Mouse (Mus musculus): ENCODE measurements around the gene Mrpl23. TPM values are rescaled to one million over a fixed set of nuclear protein-coding genes. Genes with fewer than 3 reads are reported as not detected.

Gene Mrpl23
- total and polyA plus RNA-seq, 3 experiments, result 11.4 to 48.2 TPM; not detected in 1

DNA sequence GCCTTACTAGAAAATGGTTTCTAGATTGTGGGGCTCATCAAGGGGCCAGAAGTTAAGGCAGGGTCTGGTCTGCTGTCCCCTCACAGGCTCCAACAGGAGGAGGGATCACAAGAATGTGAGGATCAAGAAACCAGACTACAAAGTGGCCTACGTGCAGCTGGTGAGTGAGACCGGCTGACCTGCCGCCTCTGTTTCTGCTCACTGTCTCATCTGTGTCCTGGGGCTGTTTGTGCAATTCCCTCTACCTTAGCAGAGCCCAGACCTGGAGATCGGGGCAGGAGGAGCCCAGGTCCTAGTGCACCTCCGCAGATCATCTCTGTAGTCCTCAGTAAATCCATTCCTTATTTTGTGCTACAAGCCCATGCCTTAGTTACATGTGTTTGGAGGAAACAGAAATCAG, 4.7 kb downstream of the Mrpl23 start:
- H3K79me2 ChIP-seq (ENCODE audit: control insufficient read depth, insufficient read depth, low read length, poor library complexity), result peaks cover 4% of the 10 kb centered on the region; the same call in 1 of the 2 replicates
- H3K9me3 ChIP-seq (replicated peaks; ENCODE audit: insufficient read depth, low read length), result no peaks in the 10 kb centered on the region
- H3K4me3 ChIP-seq (ENCODE audit: control insufficient read depth in 1 of 2, insufficient read depth in 1 of 2, low read depth in 2 of 2, low read length in 2 of 2), result no peak overlapping the region
- no peaks in the 10 kb centered on the region for H3K27me3 ChIP-seq (ENCODE audit: control insufficient read depth in 1 of 2, insufficient read depth in 2 of 2, low read length in 2 of 2)
- no peak for TF ChIP-seq KAT2A (conservative IDR thresholded peaks at IDR 0.05; ENCODE audit: low read depth, low read length)
- TF ChIP-seq CTCF (IDR thresholded peaks at IDR 0.05 in 2 of 3, conservative IDR thresholded peaks at IDR 0.05 in 1 of 3; ENCODE audit: control insufficient read depth in 1 of 3, insufficient read depth in 1 of 3, low read depth in 2 of 3, low read length in 3 of 3, poor library complexity in 1 of 3, severe bottlenecking in 1 of 3), result no peak
- no peak for TF ChIP-seq TBP (IDR thresholded peaks at IDR 0.05; ENCODE audit: low read depth, low read length)
- TF ChIP-seq E2F4 (IDR thresholded peaks at IDR 0.05; ENCODE audit: borderline replicate concordance, low read depth, low read length), result no peak
- TF ChIP-seq GATA1 (IDR thresholded peaks at IDR 0.05; ENCODE audit: low read depth, low read length), result no peak
- TF ChIP-seq BHLHE40 (IDR thresholded peaks at IDR 0.05; ENCODE audit: borderline replicate concordance, low read depth, low read length), result no peak
- TF ChIP-seq POLR2AphosphoS2 (IDR thresholded peaks at IDR 0.05; ENCODE audit: low read length), result no peak
- TF ChIP-seq CHD2 (IDR thresholded peaks at IDR 0.05; ENCODE audit: low read length), result no peak
- TF ChIP-seq TCF12 (IDR thresholded peaks at IDR 0.05; ENCODE audit: low read depth, low read length), result no peak
- TF ChIP-seq ELF1 (IDR thresholded peaks at IDR 0.05; ENCODE audit: low read depth, low read length), result no peak
- TF ChIP-seq UBTF (IDR thresholded peaks at IDR 0.05; ENCODE audit: borderline replicate concordance, insufficient read depth, low read depth, low read length), result no peak
- TF ChIP-seq ZKSCAN1 (IDR thresholded peaks at IDR 0.05; ENCODE audit: low read depth, low read length), result no peak
- no peak for TF ChIP-seq RAD21 (IDR thresholded peaks at IDR 0.05; ENCODE audit: low read depth, low read length)
- TF ChIP-seq NRF1 (IDR thresholded peaks at IDR 0.05; ENCODE audit: insufficient read depth, low read depth, low read length, poor library complexity, severe bottlenecking), result no peak
- no peak for TF ChIP-seq ZNF384 (IDR thresholded peaks at IDR 0.05; ENCODE audit: low read depth, low read length)
- TF ChIP-seq MAX (IDR thresholded peaks at IDR 0.05; ENCODE audit: low read length), result no peak
- TF ChIP-seq USF1 (IDR thresholded peaks at IDR 0.05; ENCODE audit: low read depth, low read length), result no peak
- no peak for TF ChIP-seq RCOR1 (IDR thresholded peaks at IDR 0.05; ENCODE audit: low read depth, low read length)
- TF ChIP-seq SMC3 (IDR thresholded peaks at IDR 0.05; ENCODE audit: low read depth, low read length), result no peak
- TF ChIP-seq MEF2A (IDR thresholded peaks at IDR 0.05; ENCODE audit: extremely low read depth, insufficient replicate concordance, low read depth, low read length, poor library complexity, severe bottlenecking), result no peak
- no peak for DNase-seq (ENCODE audit: low read depth, low spot score)
- peaks cover 0 to 6% of the 10 kb centered on the region in 2 experiments; a peak in 3 of 4 replicates for H3K36me3 ChIP-seq (ENCODE audit: control insufficient read depth in 1 of 2, insufficient read depth in 2 of 2, low read length in 2 of 2)
- H3K9ac ChIP-seq (ENCODE audit: control insufficient read depth, low read depth, low read length, poor library complexity, severe bottlenecking), result no peak overlapping the region
- H3K4me1 ChIP-seq (ENCODE audit: control insufficient read depth in 1 of 2, insufficient read depth in 2 of 2, low read length in 2 of 2), result peaks cover 4 to 7% of the 10 kb centered on the region in 2 experiments; a peak in 3 of 4 replicates
- no peak overlapping the region for H3K27ac ChIP-seq (ENCODE audit: control insufficient read depth, low read depth, low read length)

DNA sequence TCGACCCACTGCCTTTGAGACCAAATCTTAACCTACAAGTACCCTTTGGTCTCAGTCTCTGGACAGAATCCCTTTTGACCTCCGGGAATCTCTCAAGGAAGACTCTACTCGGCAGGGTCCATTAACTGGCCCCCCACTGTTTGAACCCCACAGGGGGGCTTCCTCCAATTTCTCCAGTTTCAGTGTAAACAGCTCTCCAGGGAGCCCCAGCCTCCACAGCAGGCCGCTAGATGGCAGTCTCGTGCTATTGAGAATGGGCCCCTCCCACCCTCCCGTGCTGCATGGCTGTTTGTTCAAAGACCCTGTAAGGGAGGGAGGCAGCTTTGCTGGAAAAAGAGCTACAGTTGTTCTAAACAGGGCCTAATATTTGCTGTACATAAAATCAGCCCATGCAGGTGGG, 5.4 kb downstream of the Mrpl23 start:
- no peak for TF ChIP-seq MXI1 (IDR thresholded peaks at IDR 0.05; ENCODE audit: low read depth, low read length)
- TF ChIP-seq E2F4 (IDR thresholded peaks at IDR 0.05; ENCODE audit: borderline replicate concordance, low read depth, low read length), result no peak
- no peak for TF ChIP-seq JUND (IDR thresholded peaks at IDR 0.05; ENCODE audit: low read depth, low read length)
- TF ChIP-seq UBTF (IDR thresholded peaks at IDR 0.05; ENCODE audit: borderline replicate concordance, insufficient read depth, low read depth, low read length), result no peak
- TF ChIP-seq ELF1 (IDR thresholded peaks at IDR 0.05; ENCODE audit: low read depth, low read length), result no peak
- no peak for TF ChIP-seq MYB (IDR thresholded peaks at IDR 0.05; ENCODE audit: low read depth, low read length)
- TF ChIP-seq ZNF384 (IDR thresholded peaks at IDR 0.05; ENCODE audit: low read depth, low read length), result no peak
- no peak for TF ChIP-seq POLR2A (IDR thresholded peaks at IDR 0.05; ENCODE audit: control insufficient read depth in 1 of 2, insufficient read depth in 1 of 2, low read depth in 1 of 2, low read length in 2 of 2, poor library complexity in 1 of 2)
- TF ChIP-seq ZC3H11A (IDR thresholded peaks at IDR 0.05; ENCODE audit: low read depth, low read length), result no peak
- no peak for TF ChIP-seq CHD2 (IDR thresholded peaks at IDR 0.05; ENCODE audit: low read length)
- no peak for TF ChIP-seq MAFK (IDR thresholded peaks at IDR 0.05; ENCODE audit: borderline replicate concordance, low read depth, low read length)
- peak; percentile 34 to 96 (median 54) for TF ChIP-seq CTCF (IDR thresholded peaks at IDR 0.05 in 2 of 3, conservative IDR thresholded peaks at IDR 0.05 in 1 of 3; ENCODE audit: control insufficient read depth in 1 of 3, insufficient read depth in 1 of 3, low read depth in 2 of 3, low read length in 3 of 3, poor library complexity in 1 of 3, severe bottlenecking in 1 of 3)
- peak; percentile 19 for TF ChIP-seq RAD21 (IDR thresholded peaks at IDR 0.05; ENCODE audit: low read depth, low read length)
- TF ChIP-seq MAZ (IDR thresholded peaks at IDR 0.05; ENCODE audit: low read depth, low read length), result peak; percentile 58; the same call in 1 of the 2 replicates
- peak; percentile 34; the same call in 1 of the 2 replicates for TF ChIP-seq SMC3 (IDR thresholded peaks at IDR 0.05; ENCODE audit: low read depth, low read length)
- no peak for TF ChIP-seq TAL1 (IDR thresholded peaks at IDR 0.05; ENCODE audit: low read length)
- TF ChIP-seq KAT2A (conservative IDR thresholded peaks at IDR 0.05; ENCODE audit: low read depth, low read length), result no peak
- TF ChIP-seq SIN3A (IDR thresholded peaks at IDR 0.05; ENCODE audit: low read length), result no peak
- TF ChIP-seq GATA1 (IDR thresholded peaks at IDR 0.05; ENCODE audit: low read depth, low read length), result no peak
- H3K4me1 ChIP-seq (ENCODE audit: control insufficient read depth in 1 of 2, insufficient read depth in 2 of 2, low read length in 2 of 2), result peaks cover 4 to 7% of the 10 kb centered on the region in 2 experiments; a peak in 3 of 4 replicates
- peak; percentile 59 for DNase-seq (ENCODE audit: low read depth, low spot score)
- H3K79me2 ChIP-seq (ENCODE audit: control insufficient read depth, insufficient read depth, low read length, poor library complexity), result peaks cover 4% of the 10 kb centered on the region; the same call in 1 of the 2 replicates
- H3K9me3 ChIP-seq (replicated peaks; ENCODE audit: insufficient read depth, low read length), result no peaks in the 10 kb centered on the region
- H3K27me3 ChIP-seq (ENCODE audit: control insufficient read depth in 1 of 2, insufficient read depth in 2 of 2, low read length in 2 of 2), result no peaks in the 10 kb centered on the region
- no peak overlapping the region for H3K27ac ChIP-seq (ENCODE audit: control insufficient read depth, low read depth, low read length)
- H3K4me3 ChIP-seq (ENCODE audit: control insufficient read depth in 1 of 2, insufficient read depth in 1 of 2, low read depth in 2 of 2, low read length in 2 of 2), result no peak overlapping the region
- peaks cover 0 to 6% of the 10 kb centered on the region in 2 experiments; a peak in 3 of 4 replicates for H3K36me3 ChIP-seq (ENCODE audit: control insufficient read depth in 1 of 2, insufficient read depth in 2 of 2, low read length in 2 of 2)
- no peak overlapping the region for H3K9ac ChIP-seq (ENCODE audit: control insufficient read depth, low read depth, low read length, poor library complexity, severe bottlenecking)
